Comparison of ENCODE assay signal across 23 mouse cellular contexts in genomic region chr9:117900631-117901030, GRCm38 (mm10).
A peak's percentile ranks its signal among the peaks of the same experiment; 100 is the strongest.
DNase-seq lines count a peak whose midpoint lies in the region; ATAC-seq and TF ChIP-seq lines count a peak whose summit lies in the region.
"Had no signal": no experiment of that assay in that cellular context is flagged by ENCODE, and none has a peak within 500 bp of the region (broad histone marks: within the 10 kb centered on the region; RNA-seq: fewer than 3 reads in every experiment).

No protein-coding gene starts in this region.

- intact Hi-C loops in heart, postnatal 10 days (cut with DNase I), result loop anchor here (10.0 kb wide), 1 partner anchor 134 kb away; no protein-coding TSS in a partner anchor

- H3K36me3 ChIP-seq in heart, embryonic 12.5 days, result no peaks in the 10 kb centered on the region
- H3K36me3 ChIP-seq in heart, postnatal 0 days (replicated peaks; ENCODE audit: control insufficient read depth, insufficient read depth, low read length), result no peaks in the 10 kb centered on the region
- no peaks in the 10 kb centered on the region for H3K36me3 ChIP-seq in heart, embryonic 11.5 days (ENCODE audit: control insufficient read depth, insufficient read depth, low read length)
- H3K36me3 ChIP-seq: embryonic facial prominence, embryonic 13.5 days; embryonic facial prominence, embryonic 15.5 days; forebrain, embryonic 10.5 days; forebrain, embryonic 12.5 days had no signal

- no peak overlapping the region for H3K9ac ChIP-seq in heart, embryonic 12.5 days
- H3K9ac ChIP-seq in heart, postnatal 0 days (replicated peaks; ENCODE audit: low read depth, low read length), result no peak overlapping the region
- no peak overlapping the region for H3K9ac ChIP-seq in heart, embryonic 11.5 days (ENCODE audit: low read depth, low read length)
- H3K9ac ChIP-seq: embryonic facial prominence, embryonic 13.5 days; embryonic facial prominence, embryonic 15.5 days; forebrain, embryonic 12.5 days had no signal

- ATAC-seq in heart, embryonic 12.5 days (ENCODE audit: insufficient number of reproducible peaks, low FRiP score), result no peak
- ATAC-seq in heart, postnatal 0 days (ENCODE audit: insufficient read depth, low read depth), result peak; percentile 28; the same call in 1 of the 2 replicates
- no peak for ATAC-seq in heart, embryonic 11.5 days (replicated peaks; ENCODE audit: insufficient number of reproducible peaks, low FRiP score, low TSS enrichment)
- ATAC-seq: activated CD4-positive, CD25-positive, alpha-beta regulatory T cell, adult 4 months; forebrain, embryonic 14.5 days; forebrain, embryonic 16.5 days had no signal

- TF ChIP-seq CTCF in heart, postnatal 0 days (IDR thresholded peaks at IDR 0.05; ENCODE audit: low read depth), result no peak

- no peak overlapping the region for H3K27ac ChIP-seq in heart, embryonic 12.5 days (ENCODE audit: poor library complexity, severe bottlenecking)
- H3K27ac ChIP-seq in heart, postnatal 0 days (ENCODE audit: low read depth), result no peak overlapping the region
- H3K27ac ChIP-seq in heart, embryonic 11.5 days (ENCODE audit: low read depth, low read length), result no peak overlapping the region
- H3K27ac ChIP-seq: embryonic facial prominence, embryonic 13.5 days; embryonic facial prominence, embryonic 15.5 days; forebrain, embryonic 10.5 days; forebrain, embryonic 12.5 days had no signal

- no peaks in the 10 kb centered on the region for H3K9me3 ChIP-seq in heart, embryonic 12.5 days (replicated peaks)
- no peaks in the 10 kb centered on the region for H3K9me3 ChIP-seq in heart, postnatal 0 days (replicated peaks; ENCODE audit: control insufficient read depth, low read length)
- no peaks in the 10 kb centered on the region for H3K9me3 ChIP-seq in heart, embryonic 11.5 days (replicated peaks; ENCODE audit: control insufficient read depth, low read length)
- H3K9me3 ChIP-seq: embryonic facial prominence, embryonic 13.5 days; embryonic facial prominence, embryonic 15.5 days; forebrain, embryonic 10.5 days; forebrain, embryonic 12.5 days had no signal

- WGBS in heart, embryonic 12.5 days, result 56% methylated on average over 12 of the region's 12 CpGs
- WGBS in heart, postnatal 0 days, result 57% methylated on average over 12 of the region's 12 CpGs
- WGBS in heart, embryonic 11.5 days (ENCODE audit: insufficient replicate concordance), result 58% methylated on average over 12 of the region's 12 CpGs

- H3K27me3 ChIP-seq in heart, embryonic 12.5 days (replicated peaks), result no peaks in the 10 kb centered on the region
- H3K27me3 ChIP-seq in heart, postnatal 0 days (ENCODE audit: control insufficient read depth, insufficient read depth, low read length), result no peaks in the 10 kb centered on the region
- no peaks in the 10 kb centered on the region for H3K27me3 ChIP-seq in heart, embryonic 11.5 days (ENCODE audit: control insufficient read depth, insufficient read depth, low read length)
- H3K27me3 ChIP-seq: embryonic facial prominence, embryonic 13.5 days; embryonic facial prominence, embryonic 15.5 days; forebrain, embryonic 12.5 days had no signal

- H3K4me3 ChIP-seq in heart, embryonic 12.5 days, result no peak overlapping the region
- H3K4me3 ChIP-seq in heart, postnatal 0 days (ENCODE audit: low read depth, low read length), result no peak overlapping the region
- H3K4me3 ChIP-seq in heart, embryonic 11.5 days (ENCODE audit: low read depth, low read length), result no peak overlapping the region
- H3K4me3 ChIP-seq: embryonic facial prominence, embryonic 13.5 days; embryonic facial prominence, embryonic 15.5 days; erythroblast, embryonic 14.5 days; forebrain, embryonic 10.5 days; forebrain, embryonic 12.5 days had no signal

- H3K4me1 ChIP-seq in heart, embryonic 12.5 days (replicated peaks), result peaks cover 10% of the 10 kb centered on the region
- no peaks in the 10 kb centered on the region for H3K4me1 ChIP-seq in heart, postnatal 0 days (ENCODE audit: control insufficient read depth, insufficient read depth)
- peaks cover 4% of the 10 kb centered on the region; the same call in 1 of the 2 replicates for H3K4me1 ChIP-seq in heart, embryonic 11.5 days (ENCODE audit: control insufficient read depth, insufficient read depth, low read length)
- H3K4me1 ChIP-seq: embryonic facial prominence, embryonic 15.5 days; forebrain, embryonic 10.5 days; forebrain, embryonic 12.5 days had no signal

- peak overlapping the region; percentile 18; the same call in 1 of the 2 replicates for H3K4me2 ChIP-seq in heart, embryonic 12.5 days
- no peak overlapping the region for H3K4me2 ChIP-seq in heart, postnatal 0 days (ENCODE audit: low read depth, low read length)
- H3K4me2 ChIP-seq in heart, embryonic 11.5 days, result no peak overlapping the region
- H3K4me2 ChIP-seq: embryonic facial prominence, embryonic 13.5 days; embryonic facial prominence, embryonic 15.5 days; forebrain, embryonic 12.5 days had no signal

- no peak for TF ChIP-seq EP300 in heart, postnatal 0 days (IDR thresholded peaks at IDR 0.05; ENCODE audit: low read depth)

- peak; percentile 11 for DNase-seq in adrenal gland, adult 8-10 months
- DNase-seq in adrenal gland, postnatal 25 days, result no peak
- DNase-seq in heart, postnatal 10 days, result no peak
- no peak for DNase-seq in heart, postnatal 0 days (ENCODE audit: low spot score)
- DNase-seq in adrenal gland, postnatal 14 days, result peak; percentile 41
- DNase-seq in T-cell, adult 2 months (ENCODE audit: low spot score), result no peak
- DNase-seq: cerebellum, adult 11 months; cerebellum, adult 18-20 months; cerebellum, adult 8-10 months; cerebellum, adult 9-11 months; cerebellum, postnatal 14 days; cerebellum, postnatal 36 days; embryo, embryonic 11 days had no signal

Comparison
In these comparisons a context has a peak if more than half of its experiments do, and no peak if none do; other contexts are left out.
1. DNase-seq: peak in adrenal gland, adult 8-10 months (single experiment) and adrenal gland, postnatal 14 days (single experiment); none in adrenal gland, postnatal 25 days (single experiment), heart, postnatal 10 days (0 of 2), heart, postnatal 0 days (single experiment) and T-cell, adult 2 months (single experiment).